Mouse (Mus musculus) thymus, adult 2 months (tissue): ENCODE data around the gene Clca3a2.

ENCODE experiments used
- CTCF ChIP-seq: fragments of 200-500 bp; IDR thresholded peaks from 2 replicates; pipeline ENCODE4 v1.5.1; 2012; ENCODE audit warnings: mild to moderate bottlenecking, control low read depth, low read length, moderate library complexity, borderline replicate concordance; ENCODE audit not compliant: control insufficient read depth, poor library complexity, insufficient read depth; ENCODE audit errors: extremely low read depth
- POLR2A ChIP-seq: fragments of 200-500 bp; IDR thresholded peaks from 2 replicates; pipeline ENCODE4 v1.6.1; 2012; ENCODE audit warnings: mild to moderate bottlenecking, low read length, control low read depth, moderate library complexity; ENCODE audit not compliant: control insufficient read depth, poor library complexity, insufficient read depth; ENCODE audit errors: extremely low read depth

DNA sequence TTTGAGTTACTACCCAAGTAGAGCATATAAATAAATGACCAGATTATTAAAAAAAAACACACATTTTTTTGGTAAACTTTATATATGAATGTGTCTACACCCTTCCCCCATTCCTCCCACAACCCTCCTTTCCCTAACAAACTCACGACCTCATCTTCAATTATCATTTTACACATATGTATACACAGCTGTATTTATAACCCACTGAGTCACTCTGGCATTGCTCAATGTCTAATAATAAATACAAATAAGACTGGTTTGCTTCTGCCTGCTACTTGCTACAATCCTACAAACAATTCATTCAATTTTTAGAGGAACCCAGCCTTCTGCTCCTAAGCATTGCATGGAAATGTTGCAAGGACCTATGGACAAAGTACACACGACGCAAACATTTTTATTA lies 59.6 kb downstream of the Clca3a2 start:
- TF ChIP-seq CTCF = no peak
- no peak for TF ChIP-seq POLR2A
